Mouse (Mus musculus): ENCODE results near the gene Gmeb1. TPM values are rescaled to one million over a fixed set of nuclear protein-coding genes. Genes with fewer than 3 reads are reported as not detected.

The Gmeb1 gene
- polyA plus RNA-seq, 1 experiment, result 1.8 TPM

DNA sequence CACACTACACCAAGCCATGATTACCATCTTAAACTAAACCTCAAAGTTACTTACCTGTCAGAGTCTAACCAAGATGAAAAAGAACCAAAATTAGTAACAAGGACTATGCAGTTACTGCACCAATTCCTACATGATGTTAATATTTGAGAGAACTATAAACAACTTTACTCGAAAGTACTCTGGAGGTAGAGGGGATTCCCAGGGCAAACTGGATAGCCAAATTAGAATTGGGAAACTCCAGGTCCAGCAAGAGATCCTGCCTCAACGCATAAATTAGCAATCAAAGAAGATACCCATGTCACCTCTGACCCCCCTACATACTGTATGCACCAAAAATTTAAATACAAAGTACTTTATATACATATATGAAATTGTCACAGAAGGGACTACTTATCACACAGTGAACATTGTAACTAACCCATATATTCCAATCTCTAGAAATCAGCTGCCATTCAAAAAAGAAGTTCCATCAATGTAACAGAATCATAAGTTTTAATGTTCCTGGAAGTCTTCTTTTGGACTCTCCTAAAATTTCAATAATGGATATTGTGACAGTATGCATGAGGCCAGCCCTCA, 73.5 kb downstream of the Gmeb1 start:
- H3K36me3 ChIP-seq (ENCODE audit: control insufficient read depth), result peaks cover 87% of the 10 kb centered on the region
- no peaks in the 10 kb centered on the region for H3K27me3 ChIP-seq (ENCODE audit: control insufficient read depth)
- H3K4me3 ChIP-seq (replicated peaks), result no peak overlapping the region
- TF ChIP-seq TAL1 (IDR thresholded peaks at IDR 0.05; ENCODE audit: low read length) (no peak), GATA1 (IDR thresholded peaks at IDR 0.05; ENCODE audit: low read length) (no peak)
- peaks cover 2% of the 10 kb centered on the region for H3K4me1 ChIP-seq (ENCODE audit: control insufficient read depth)
- H3K9me3 ChIP-seq (ENCODE audit: control insufficient read depth, low read length), result no peaks in the 10 kb centered on the region

DNA sequence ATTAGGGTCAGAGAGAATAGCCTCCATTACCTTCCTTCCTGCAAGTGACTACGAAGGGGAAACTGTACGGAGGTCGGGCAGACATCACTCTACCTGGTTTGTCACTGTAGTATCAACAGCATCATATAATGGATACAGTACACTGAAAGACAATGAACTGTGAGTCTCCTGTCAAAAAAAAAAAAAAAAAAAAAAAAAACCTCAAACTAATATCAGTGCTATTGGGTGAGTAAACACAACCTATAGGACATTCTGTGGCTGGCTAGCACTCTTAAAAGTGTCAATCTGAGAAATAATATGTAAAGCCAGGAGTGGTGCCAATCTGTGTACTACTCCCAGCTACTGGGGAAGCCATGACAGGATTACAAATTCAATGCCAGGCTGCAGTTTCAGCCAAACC, 78.2 kb downstream of the Gmeb1 start:
- Histone ChIP-seq H3K4me3 (replicated peaks) (no peak overlapping the region), H3K27me3 (ENCODE audit: control insufficient read depth) (no peaks in the 10 kb centered on the region), H3K36me3 (ENCODE audit: control insufficient read depth) (peaks cover 69% of the 10 kb centered on the region), H3K4me1 (ENCODE audit: control insufficient read depth) (peaks cover 3% of the 10 kb centered on the region), H3K9me3 (ENCODE audit: control insufficient read depth, low read length) (no peaks in the 10 kb centered on the region)
- TF ChIP-seq GATA1 (IDR thresholded peaks at IDR 0.05; ENCODE audit: low read length) (no peak), TAL1 (IDR thresholded peaks at IDR 0.05; ENCODE audit: low read length) (no peak)

DNA sequence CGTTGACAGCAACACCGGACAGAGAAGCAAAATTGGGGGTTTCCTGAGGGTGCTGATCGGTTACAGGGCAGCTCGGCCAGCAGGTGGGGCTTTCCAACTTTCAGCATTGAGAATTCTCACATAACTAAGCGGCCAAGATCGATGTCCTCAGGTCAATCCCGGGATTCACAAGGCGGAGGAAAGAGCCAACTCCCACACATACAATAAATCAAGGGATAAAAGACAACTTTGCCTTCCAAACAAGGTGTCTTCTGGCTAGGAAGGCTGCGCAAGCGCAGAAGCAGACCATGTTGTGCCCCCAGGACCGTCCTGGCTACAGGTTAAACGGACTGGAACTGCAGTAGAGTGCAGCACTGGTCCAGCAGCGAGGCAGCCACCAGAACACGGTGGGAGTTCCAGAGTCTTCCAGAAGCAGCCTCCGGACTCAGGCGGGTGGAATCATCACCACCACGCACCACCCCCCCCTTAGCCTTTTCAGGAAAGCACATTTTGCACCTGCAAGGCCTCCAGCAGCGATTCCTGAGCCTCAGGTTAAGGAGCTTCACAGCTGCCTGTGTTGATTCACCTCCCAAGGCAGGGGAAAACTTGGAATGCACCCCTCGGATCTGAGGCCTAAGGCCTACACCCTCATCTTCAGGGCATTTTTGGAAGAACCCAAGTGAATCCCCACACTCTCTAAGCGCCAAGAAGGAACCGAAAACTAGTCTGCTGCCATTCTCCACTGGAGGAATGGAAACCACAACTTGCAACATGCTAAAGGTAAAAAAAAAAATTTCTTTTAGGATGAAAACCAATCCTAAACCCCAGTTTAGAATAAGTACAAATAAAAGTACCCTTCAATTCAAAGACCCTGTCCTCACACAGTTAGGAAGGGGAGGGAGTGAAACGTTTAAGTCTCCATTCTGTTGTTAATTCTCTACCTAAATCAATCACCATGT, 79.4 kb downstream of the Gmeb1 start:
- Histone ChIP-seq H3K9me3 (ENCODE audit: control insufficient read depth, low read length) (no peaks in the 10 kb centered on the region), H3K27me3 (ENCODE audit: control insufficient read depth) (no peaks in the 10 kb centered on the region; the same call in 1 of the 2 replicates), H3K4me1 (ENCODE audit: control insufficient read depth) (peaks cover 3% of the 10 kb centered on the region), H3K4me3 (replicated peaks) (no peak overlapping the region), H3K36me3 (ENCODE audit: control insufficient read depth) (peaks cover 58% of the 10 kb centered on the region)
- TF ChIP-seq TAL1 (IDR thresholded peaks at IDR 0.05; ENCODE audit: low read length) (no peak), GATA1 (IDR thresholded peaks at IDR 0.05; ENCODE audit: low read length) (no peak)

DNA sequence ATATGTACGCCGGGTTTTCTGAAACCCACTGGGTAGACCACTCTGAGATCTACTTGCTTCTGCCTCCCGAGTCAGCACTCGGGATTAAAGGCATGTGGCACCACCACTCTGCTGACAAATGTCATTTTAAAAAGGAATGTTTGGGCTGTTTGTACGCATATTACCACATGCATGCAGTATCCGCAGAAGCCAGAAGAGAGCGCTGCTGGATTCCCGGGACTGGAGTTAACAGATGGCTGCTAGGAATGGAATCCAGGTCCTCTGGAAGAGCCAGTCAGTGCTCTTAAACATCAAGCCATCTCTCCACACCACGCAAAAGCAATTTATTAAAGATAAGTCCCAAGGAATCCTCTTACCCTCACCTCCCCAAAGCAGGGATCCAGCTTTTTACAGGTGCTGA, 80.7 kb downstream of the Gmeb1 start:
- no peak for TF ChIP-seq TAL1 (IDR thresholded peaks at IDR 0.05; ENCODE audit: low read length)
- TF ChIP-seq GATA1 (IDR thresholded peaks at IDR 0.05; ENCODE audit: low read length), result no peak
- no peak overlapping the region for H3K4me3 ChIP-seq (replicated peaks)
- no peaks in the 10 kb centered on the region; the same call in 1 of the 2 replicates for H3K27me3 ChIP-seq (ENCODE audit: control insufficient read depth)
- H3K36me3 ChIP-seq (ENCODE audit: control insufficient read depth), result peaks cover 47% of the 10 kb centered on the region
- H3K9me3 ChIP-seq (ENCODE audit: control insufficient read depth, low read length), result no peaks in the 10 kb centered on the region
- H3K4me1 ChIP-seq (ENCODE audit: control insufficient read depth), result peaks cover 3% of the 10 kb centered on the region

DNA sequence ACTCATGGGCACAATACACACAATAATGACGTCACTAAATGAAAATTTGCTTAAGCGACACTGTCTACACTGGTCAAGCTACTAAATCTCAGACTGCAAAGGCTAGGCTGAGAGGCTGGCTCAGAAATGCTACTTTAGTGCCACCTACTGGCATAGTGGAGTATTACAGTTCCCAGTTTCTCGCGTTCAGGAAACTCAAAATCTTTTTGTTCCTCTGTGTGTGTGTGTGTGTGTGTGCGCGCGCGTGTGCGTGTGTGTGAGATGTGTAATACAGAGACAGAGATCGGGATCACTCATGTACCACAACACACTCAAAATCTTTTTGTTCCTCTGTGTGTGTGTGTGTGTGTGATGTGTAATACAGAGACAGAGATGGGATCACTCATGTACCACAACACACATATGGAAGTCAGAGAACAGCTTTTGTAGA, 82.8 kb downstream of the Gmeb1 start:
- H3K4me1 ChIP-seq (ENCODE audit: control insufficient read depth), result peaks cover 3% of the 10 kb centered on the region
- peaks cover 26% of the 10 kb centered on the region for H3K36me3 ChIP-seq (ENCODE audit: control insufficient read depth)
- no peak for TF ChIP-seq GATA1 (IDR thresholded peaks at IDR 0.05; ENCODE audit: low read length)
- H3K9me3 ChIP-seq (ENCODE audit: control insufficient read depth, low read length), result no peaks in the 10 kb centered on the region
- H3K4me3 ChIP-seq (replicated peaks), result no peak overlapping the region
- peaks cover 3% of the 10 kb centered on the region for H3K27me3 ChIP-seq (ENCODE audit: control insufficient read depth)

- no peak overlapping the region for H3K4me3 ChIP-seq (replicated peaks)
- H3K36me3 ChIP-seq (ENCODE audit: control insufficient read depth), result peaks cover 7% of the 10 kb centered on the region
- TF ChIP-seq TAL1 (IDR thresholded peaks at IDR 0.05; ENCODE audit: low read length) (no peak), GATA1 (IDR thresholded peaks at IDR 0.05; ENCODE audit: low read length) (no peak)
- H3K27me3 ChIP-seq (ENCODE audit: control insufficient read depth), result peaks cover 4% of the 10 kb centered on the region
- peaks cover 3% of the 10 kb centered on the region for H3K4me1 ChIP-seq (ENCODE audit: control insufficient read depth)
- H3K9me3 ChIP-seq (ENCODE audit: control insufficient read depth, low read length), result no peaks in the 10 kb centered on the region
These were observed 84.9 kb downstream of the Gmeb1 start for GRCm38 (mm10) chr4:132176474-132176873.

Other genes starting within 250 kb of the Gmeb1 start
- 0.05 and 0.06 TPM in 2 replicates for gene Gm10300, start 186.9 kb downstream of the Gmeb1 start, polyA plus RNA-seq (2012)
- 120 and 121 TPM in 2 replicates for gene Epb41, start 186.3 kb downstream of the Gmeb1 start, polyA plus RNA-seq (2012)
- not detected in 2 replicates for gene Oprd1, start 117.1 kb downstream of the Gmeb1 start, polyA plus RNA-seq (2012)
- 0.90 and 1.2 TPM in 2 replicates for gene Ythdf2, start 49.3 kb downstream of the Gmeb1 start, polyA plus RNA-seq (2012)
- gene Taf12, start 12.8 kb upstream of the Gmeb1 start, polyA plus RNA-seq (2012), result 4.6 and 6.2 TPM in 2 replicates
- 0.05 TPM in 1 of 2 replicates, not detected in the other for gene Rab42, start 41.8 kb upstream of the Gmeb1 start, polyA plus RNA-seq (2012)
- 1.7 and 2.4 TPM in 2 replicates for gene Trnau1ap, start 67.9 kb upstream of the Gmeb1 start, polyA plus RNA-seq (2012)
- 4.3 and 4.4 TPM in 2 replicates for gene Rcc1, start 92.0 kb upstream of the Gmeb1 start, polyA plus RNA-seq (2012)
- 0.52 and 0.57 TPM in 2 replicates for gene Phactr4, start 160.9 kb upstream of the Gmeb1 start, polyA plus RNA-seq (2012)
- gene Med18, start 202.3 kb upstream of the Gmeb1 start, polyA plus RNA-seq (2012), result 0.37 and 0.49 TPM in 2 replicates
- gene Sesn2, start 248.9 kb upstream of the Gmeb1 start, polyA plus RNA-seq (2012), result 1.5 and 2.4 TPM in 2 replicates